Mouse (Mus musculus) spleen, adult 2 months (tissue): ENCODE measurements around the gene Prss56.

Experiments
- CTCF ChIP-seq: fragments of 200-500 bp; IDR thresholded peaks from 2 replicates; pipeline ENCODE4 v1.5.1; 2011; ENCODE audit warnings: mild to moderate bottlenecking, inconsistent platforms; ENCODE audit not compliant: insufficient read depth, insufficient read length, insufficient replicate concordance; ENCODE audit errors: extremely low read depth
- POLR2A ChIP-seq: fragments of 200-500 bp; IDR thresholded peaks from 2 replicates; pipeline ENCODE4 v1.6.1; 2011; ENCODE audit warnings: low read depth, low read length, inconsistent platforms

DNA sequence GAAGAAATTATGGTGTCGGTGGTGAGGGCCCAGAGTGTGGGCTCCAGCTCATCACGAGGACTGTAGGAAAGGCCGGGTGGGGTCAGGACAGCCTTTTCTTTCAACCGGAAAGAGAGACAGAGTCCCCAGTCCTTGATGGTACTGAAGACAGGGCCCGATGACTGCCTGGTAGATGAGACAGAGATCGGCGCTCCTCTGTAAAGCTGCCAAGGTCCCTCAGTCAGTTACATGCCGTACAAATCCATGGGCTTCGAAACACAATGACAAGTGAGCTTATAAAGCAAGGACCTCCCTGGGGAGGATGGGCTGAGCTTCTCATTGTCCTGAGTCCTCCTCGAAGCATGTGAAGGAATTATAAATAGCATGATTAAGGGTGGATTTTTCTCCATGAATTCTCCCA lies 40.0 kb upstream of the Prss56 start:
- TF ChIP-seq CTCF: no peak
- no peak for TF ChIP-seq POLR2A
